Mouse (Mus musculus): Measurements from ENCODE around the gene Lsp1.

GRCm38 (mm10) chr7:142533059-142533855, 72.6 kb downstream of the Lsp1 start:
- TF ChIP-seq ZNF384 (IDR thresholded peaks at IDR 0.05; ENCODE audit: low read depth, low read length) (no peak), CHD2 (IDR thresholded peaks at IDR 0.05; ENCODE audit: low read depth, low read length) (no peak)

All from ES-E14 (cell line).